Mouse (Mus musculus): ENCODE measurements around the gene Zfp811. TPM values are rescaled to one million over a fixed set of nuclear protein-coding genes. Genes with fewer than 3 reads are reported as not detected.
"Not testable (repeated sequence)": the region's sequence is repeated elsewhere in the genome, so short reads cannot be mapped to it uniquely, and the experiment has no call there.

Gene Zfp811
- 0.68 and 0.82 TPM in 2 replicates for polyA plus RNA-seq (2012; ENCODE audit: insufficient read depth, insufficient read length, missing spikeins)

DNA sequence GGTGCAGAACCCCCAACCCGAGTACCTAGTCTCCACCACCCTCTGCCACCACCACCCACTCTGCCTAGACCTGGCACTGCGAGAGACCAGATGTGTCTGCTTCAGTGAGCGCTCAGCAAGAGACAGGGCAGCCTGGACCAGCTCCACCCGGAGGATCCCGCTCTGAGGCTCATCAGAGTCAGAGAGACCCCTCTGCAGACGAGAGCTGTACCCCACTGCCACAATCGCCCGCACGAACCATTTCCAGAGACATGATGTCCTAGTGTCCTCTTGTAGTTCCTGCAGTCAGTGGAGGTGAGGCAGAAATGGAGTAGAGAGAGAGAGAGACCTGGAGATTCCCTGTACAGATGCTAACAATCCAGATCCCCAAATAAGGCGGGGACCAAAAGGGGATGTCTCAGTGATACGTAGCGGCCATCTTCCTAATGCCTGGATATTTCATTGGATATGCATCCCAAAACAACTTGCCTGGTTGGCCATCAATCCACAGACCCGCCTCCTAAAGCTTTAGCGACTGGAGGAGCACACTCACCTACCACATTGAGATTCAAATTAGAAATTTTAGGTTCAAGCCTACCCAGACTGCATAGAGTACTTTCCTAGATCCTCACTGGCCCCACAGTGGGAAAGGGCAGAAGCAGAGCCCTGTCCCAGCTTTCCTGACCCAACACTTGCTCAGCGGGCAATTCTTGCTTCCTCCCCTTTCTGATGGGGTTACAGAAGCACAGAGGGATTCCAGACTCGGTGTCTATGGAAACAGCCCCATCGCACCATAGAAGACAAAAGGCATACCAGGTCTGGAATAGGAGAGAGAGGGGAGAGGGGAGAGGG lies at the start of gene Zfp811:
Zfp811 (minus strand) TSS at position 388 of the 831 bp plus-strand sequence.
- Histone ChIP-seq H3K27ac (ENCODE audit: insufficient read depth, low read depth, low read length) (no peak within 1 kb of the TSS), H3K4me3 (ENCODE audit: insufficient read depth, low read length) (no peak within 1 kb of the TSS), H3K4me1 (ENCODE audit: control insufficient read depth, insufficient read depth, low read length) (peaks cover 15% of the 10 kb centered on the region)
- TF ChIP-seq CTCF (IDR thresholded peaks at IDR 0.05; ENCODE audit: low read depth, low read length): no peak
- TF ChIP-seq POLR2A (IDR thresholded peaks at IDR 0.05; ENCODE audit: borderline replicate concordance, low read depth, low read length): no peak

DNA sequence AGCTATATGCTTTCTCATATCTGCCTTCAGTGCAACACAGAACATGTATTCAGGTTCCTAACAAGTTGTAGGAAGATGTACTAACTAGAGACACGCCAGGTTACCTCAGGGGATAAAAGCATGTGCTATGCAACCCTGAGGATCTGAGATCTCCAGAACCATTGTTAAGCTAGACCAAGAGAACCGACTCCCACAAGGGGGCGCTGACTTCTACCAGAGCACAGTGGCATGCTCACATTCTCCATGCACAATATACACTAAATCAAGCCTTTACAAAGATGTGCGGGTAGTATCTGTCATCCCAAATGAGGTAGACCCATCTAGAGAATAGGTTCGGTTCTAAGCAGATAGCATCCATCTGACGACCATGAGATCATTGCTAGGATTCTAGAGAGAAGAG lies 47.0 kb upstream of the Zfp811 start:
- not testable (repeated sequence) for H3K27ac ChIP-seq (ENCODE audit: insufficient read depth, low read depth, low read length); H3K4me3 ChIP-seq (ENCODE audit: insufficient read depth, low read length); H3K4me1 ChIP-seq (ENCODE audit: control insufficient read depth, insufficient read depth, low read length)

DNA sequence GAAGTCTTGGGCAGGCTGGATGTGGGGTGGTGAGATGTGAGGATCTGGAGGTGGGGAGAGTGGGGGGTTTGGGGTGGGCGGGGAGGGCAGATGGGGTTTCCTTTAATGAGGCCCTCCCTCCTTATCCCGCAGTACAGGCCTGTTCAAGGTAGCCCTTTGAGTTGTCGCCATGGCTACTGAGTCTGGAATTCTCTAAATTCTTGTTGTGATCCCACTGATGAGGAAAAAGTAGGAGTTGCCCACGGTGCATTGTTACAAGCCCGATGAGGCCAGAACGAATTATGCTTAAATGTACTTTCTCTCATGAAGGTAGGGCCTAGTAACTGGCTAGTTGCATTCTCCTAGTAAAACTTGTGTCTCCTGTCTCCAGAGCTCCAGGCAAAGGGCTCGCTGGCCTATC lies 41.9 kb upstream of the Zfp811 start:
- Histone ChIP-seq H3K4me1 (ENCODE audit: control insufficient read depth, insufficient read depth, low read length) (no peaks in the 10 kb centered on the region), H3K4me3 (ENCODE audit: insufficient read depth, low read length) (no peak overlapping the region), H3K27ac (ENCODE audit: insufficient read depth, low read depth, low read length) (no peak overlapping the region)
- TF ChIP-seq POLR2A (IDR thresholded peaks at IDR 0.05; ENCODE audit: borderline replicate concordance, low read depth, low read length) (no peak), CTCF (IDR thresholded peaks at IDR 0.05; ENCODE audit: low read depth, low read length) (no peak)

DNA sequence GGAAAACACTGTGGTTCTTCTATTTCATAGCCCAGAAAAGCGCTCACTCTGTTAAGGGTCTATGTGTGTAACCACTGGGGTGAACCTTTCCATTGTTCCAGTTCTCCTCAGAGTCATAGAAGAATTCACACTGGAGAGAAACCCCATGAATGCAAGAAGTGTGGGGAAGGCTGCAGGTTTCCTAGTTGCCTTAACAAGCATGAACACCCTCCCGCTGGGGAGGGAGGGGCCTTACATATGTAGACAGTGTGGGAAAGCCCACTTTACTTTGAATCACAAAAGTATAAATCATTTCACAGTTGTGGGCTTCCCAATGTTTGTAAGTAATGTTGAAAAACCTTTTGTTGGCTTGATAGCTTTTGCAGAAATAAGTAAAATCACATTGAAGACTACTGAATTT lies 31.7 kb upstream of the Zfp811 start:
- H3K4me1 ChIP-seq (ENCODE audit: control insufficient read depth, insufficient read depth, low read length): no peaks in the 10 kb centered on the region
- TF ChIP-seq CTCF (IDR thresholded peaks at IDR 0.05; ENCODE audit: low read depth, low read length): no peak
- no peak for TF ChIP-seq POLR2A (IDR thresholded peaks at IDR 0.05; ENCODE audit: borderline replicate concordance, low read depth, low read length)
- no peak overlapping the region for H3K4me3 ChIP-seq (ENCODE audit: insufficient read depth, low read length)
- H3K27ac ChIP-seq (ENCODE audit: insufficient read depth, low read depth, low read length): no peak overlapping the region

DNA sequence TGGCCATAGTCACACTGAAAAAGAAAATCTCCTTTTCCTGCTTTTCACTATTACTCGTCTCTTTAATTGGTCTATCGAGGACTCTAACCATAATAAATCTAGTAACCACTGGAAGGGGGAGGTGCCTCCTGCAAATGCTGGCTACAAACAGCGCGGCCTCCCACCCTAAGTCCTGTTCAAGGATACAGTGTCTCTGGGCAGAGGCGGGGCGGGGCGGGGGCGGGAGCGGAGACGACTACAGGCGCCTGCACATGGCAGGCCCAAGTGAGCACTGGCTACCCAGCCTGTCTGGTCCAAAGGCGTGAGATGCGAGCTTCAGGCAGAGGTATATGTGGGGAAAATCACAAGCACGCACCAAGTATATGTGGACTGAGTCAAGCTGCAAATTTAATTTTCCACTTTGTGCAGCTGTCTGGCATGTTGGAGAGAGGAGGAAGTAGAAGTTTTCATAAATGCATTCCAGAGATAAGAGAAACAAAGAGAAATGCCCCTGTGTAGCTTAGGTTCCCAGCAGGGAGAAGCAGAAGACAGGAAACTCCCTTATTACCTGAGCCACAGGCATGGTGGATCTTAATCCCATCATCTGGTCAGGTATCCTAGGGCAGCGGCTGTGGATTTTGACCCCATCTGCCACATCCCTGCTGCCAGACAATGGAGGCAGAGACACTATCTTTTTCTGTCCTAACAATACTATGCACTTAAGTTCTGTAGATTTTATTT lies 29.5 kb upstream of the Zfp811 start:
- no peak overlapping the region for H3K4me3 ChIP-seq (ENCODE audit: insufficient read depth, low read length)
- H3K27ac ChIP-seq (ENCODE audit: insufficient read depth, low read depth, low read length): no peak overlapping the region
- H3K4me1 ChIP-seq (ENCODE audit: control insufficient read depth, insufficient read depth, low read length): no peaks in the 10 kb centered on the region
- TF ChIP-seq POLR2A (IDR thresholded peaks at IDR 0.05; ENCODE audit: borderline replicate concordance, low read depth, low read length): no peak
- TF ChIP-seq CTCF (IDR thresholded peaks at IDR 0.05; ENCODE audit: low read depth, low read length): no peak

DNA sequence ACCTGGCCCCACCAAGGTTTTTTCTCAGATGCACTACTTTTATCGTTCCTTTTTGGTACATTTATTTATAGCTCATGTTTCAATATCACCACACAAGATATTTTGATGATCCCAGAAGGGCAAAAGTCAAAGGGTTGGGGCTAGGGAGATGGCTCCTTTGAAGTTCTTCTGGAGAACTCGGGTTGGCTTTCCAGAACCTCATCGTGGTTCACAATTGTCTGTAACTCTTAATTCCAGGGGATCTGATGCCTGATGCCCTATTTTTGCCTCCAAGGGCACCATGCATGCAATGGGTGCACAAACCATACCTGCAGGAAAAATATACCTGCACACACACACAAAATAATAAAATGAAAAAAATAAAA lies 20.7 kb upstream of the Zfp811 start:
- no peak overlapping the region for H3K4me3 ChIP-seq (ENCODE audit: insufficient read depth, low read length)
- no peak overlapping the region for H3K27ac ChIP-seq (ENCODE audit: insufficient read depth, low read depth, low read length)
- TF ChIP-seq POLR2A (IDR thresholded peaks at IDR 0.05; ENCODE audit: borderline replicate concordance, low read depth, low read length) (no peak), CTCF (IDR thresholded peaks at IDR 0.05; ENCODE audit: low read depth, low read length) (no peak)
- peaks cover 7% of the 10 kb centered on the region; the same call in 1 of the 2 replicates for H3K4me1 ChIP-seq (ENCODE audit: control insufficient read depth, insufficient read depth, low read length)

DNA sequence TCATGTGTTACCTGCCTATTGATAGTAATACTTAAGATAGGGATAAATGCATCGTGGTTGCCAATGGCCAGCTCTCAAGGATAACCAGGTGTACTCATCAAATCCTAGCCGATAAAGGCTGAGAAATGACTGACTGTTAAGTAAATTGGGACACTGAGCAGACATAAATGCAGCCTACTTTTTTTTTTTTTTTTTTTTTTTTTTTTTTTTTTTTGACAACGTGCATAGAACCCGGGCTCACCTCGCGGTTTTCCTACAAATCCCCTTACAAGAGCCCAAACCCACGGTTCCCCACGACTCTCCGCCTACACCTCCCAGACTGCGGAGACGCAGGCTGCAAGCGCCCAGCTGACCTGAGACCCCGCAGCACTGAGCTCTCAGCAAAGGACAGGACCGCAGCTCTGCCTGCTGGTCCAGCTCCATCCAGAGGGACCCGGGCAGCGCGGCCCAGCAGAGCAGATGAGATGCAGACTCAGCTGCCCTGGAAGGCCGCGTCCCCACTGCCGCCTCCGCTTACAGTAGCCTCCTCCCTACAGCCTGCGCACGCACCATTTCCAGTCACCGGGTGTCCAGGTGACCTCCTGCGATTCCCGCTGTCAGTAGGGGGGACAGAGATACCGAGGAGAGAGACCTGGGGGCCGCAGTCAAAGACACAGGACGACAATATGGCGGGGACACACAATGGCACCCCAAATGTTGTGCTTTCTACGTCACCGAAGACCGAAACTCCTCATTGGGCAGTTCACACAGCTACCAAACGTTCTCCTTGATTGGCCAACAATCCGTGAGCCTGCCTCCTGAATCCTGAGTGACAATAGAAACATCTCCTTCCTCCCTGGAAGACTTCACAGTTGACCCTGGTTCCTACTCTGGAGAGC lies 20.0 kb upstream of the Zfp811 start, which contains the start of gene Zfp799:
Zfp799 (minus strand) TSS at position 722 of the 878 bp plus-strand sequence.
- Histone ChIP-seq H3K27ac (ENCODE audit: insufficient read depth, low read depth, low read length) (0 out of 2 replicates have a peak within 1 kb of the TSS, but pooled peaks have one; percentile 10), H3K4me1 (ENCODE audit: control insufficient read depth, insufficient read depth, low read length) (peaks cover 7% of the 10 kb centered on the region; the same call in 1 of the 2 replicates), H3K4me3 (ENCODE audit: insufficient read depth, low read length) (peak within 1 kb of the TSS; percentile 87)
- TF ChIP-seq POLR2A (IDR thresholded peaks at IDR 0.05; ENCODE audit: borderline replicate concordance, low read depth, low read length) (no peak), CTCF (IDR thresholded peaks at IDR 0.05; ENCODE audit: low read depth, low read length) (no peak)

DNA sequence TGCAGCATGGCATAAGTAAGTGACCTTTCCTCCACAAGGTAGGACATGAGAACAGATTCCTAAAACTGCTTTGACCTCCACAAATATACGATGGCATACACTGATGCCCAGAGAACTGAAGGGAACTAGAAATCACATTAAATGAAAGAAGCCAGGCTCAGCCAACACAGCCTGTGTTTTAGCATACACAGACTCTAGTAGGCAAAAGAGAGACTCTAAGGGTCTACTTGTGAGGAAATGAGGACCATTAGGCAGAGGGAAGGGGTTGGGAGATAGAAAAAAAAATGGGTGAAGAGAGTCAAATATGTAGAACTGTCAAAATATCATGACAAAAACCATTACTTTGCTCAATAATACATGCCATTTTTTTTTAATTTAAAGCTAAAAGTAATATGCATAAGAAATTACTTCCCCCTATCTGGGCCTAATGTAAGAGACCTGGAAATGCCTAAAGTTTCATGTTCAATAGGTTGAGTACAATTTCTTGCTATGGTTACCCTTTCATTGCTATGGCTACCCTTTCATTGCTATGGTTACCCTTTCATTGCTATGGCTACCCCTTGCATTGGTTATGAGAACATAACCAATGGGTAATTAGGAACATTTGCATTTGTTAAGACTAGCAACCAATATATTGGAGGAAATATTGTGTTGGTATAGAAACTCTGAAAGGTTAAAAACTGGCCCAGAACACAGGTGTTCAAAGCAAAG lies 6.5 kb upstream of the Zfp811 start:
- peaks cover 4% of the 10 kb centered on the region for H3K4me1 ChIP-seq (ENCODE audit: control insufficient read depth, insufficient read depth, low read length)
- TF ChIP-seq POLR2A (IDR thresholded peaks at IDR 0.05; ENCODE audit: borderline replicate concordance, low read depth, low read length) (no peak), CTCF (IDR thresholded peaks at IDR 0.05; ENCODE audit: low read depth, low read length) (no peak)
- H3K4me3 ChIP-seq (ENCODE audit: insufficient read depth, low read length): no peak overlapping the region
- H3K27ac ChIP-seq (ENCODE audit: insufficient read depth, low read depth, low read length): no peak overlapping the region

DNA sequence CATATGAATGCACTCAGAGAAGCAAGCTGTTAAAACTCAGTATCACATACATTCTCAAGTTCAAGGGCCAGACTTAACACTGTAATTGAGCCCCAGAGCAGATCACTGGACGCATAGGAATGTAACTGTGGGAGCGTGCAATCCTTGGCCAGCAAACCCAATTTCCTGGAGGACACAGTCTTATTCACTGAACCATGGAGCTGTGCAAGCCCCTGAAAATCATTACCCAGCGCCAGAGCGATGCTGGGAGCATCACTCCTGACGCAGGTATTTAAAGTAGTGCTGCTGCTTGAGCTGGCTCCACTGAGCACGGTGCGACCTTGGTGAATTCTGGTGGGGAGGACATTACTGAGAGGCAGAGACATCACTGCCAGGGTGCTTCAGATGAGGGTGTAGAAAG lies 4.4 kb upstream of the Zfp811 start:
- no peak for TF ChIP-seq CTCF (IDR thresholded peaks at IDR 0.05; ENCODE audit: low read depth, low read length)
- TF ChIP-seq POLR2A (IDR thresholded peaks at IDR 0.05; ENCODE audit: borderline replicate concordance, low read depth, low read length): no peak
- H3K27ac ChIP-seq (ENCODE audit: insufficient read depth, low read depth, low read length): no peak overlapping the region
- H3K4me3 ChIP-seq (ENCODE audit: insufficient read depth, low read length): no peak overlapping the region
- peaks cover 15% of the 10 kb centered on the region for H3K4me1 ChIP-seq (ENCODE audit: control insufficient read depth, insufficient read depth, low read length)

Data from bone marrow macrophage, adult 2 months (primary cell).